Mouse (Mus musculus): ENCODE measurements around the gene Gm3336. TPM values are rescaled to one million over a fixed set of nuclear protein-coding genes. Genes with fewer than 3 reads are reported as not detected.
A peak's percentile ranks its signal among the peaks of the same experiment; 100 is the strongest.

Gene Gm3336
- total RNA-seq, 2 experiments from 2014 or later = not detected

- peak; percentile 16 for DNase-seq
Observed at GRCm38 (mm10) chr8:70716521-70717400, 1.6 kb upstream of the Gm3336 start.

- peak; percentile 6 for DNase-seq
Observed at GRCm38 (mm10) chr8:70719796-70720270, 1.5 kb downstream of the Gm3336 start.

- peak; percentile 81 for DNase-seq
Observed at GRCm38 (mm10) chr8:70720739-70721138, 2.4 kb downstream of the Gm3336 start.

GRCm38 (mm10) chr8:70721601-70722000 is 3.3 kb downstream of the Gm3336 start:
- peak; percentile 3 for DNase-seq

- DNase-seq = peak; percentile 2
Observed at GRCm38 (mm10) chr8:70723486-70724210, 5.3 kb downstream of the Gm3336 start, which contains the start of gene Pde4c. Pde4c (plus strand) TSS chr8:70723720.

- peak; percentile 3 for DNase-seq
Observed at GRCm38 (mm10) chr8:70724216-70724615, 5.9 kb downstream of the Gm3336 start.

GRCm38 (mm10) chr8:70725792-70726447 is 7.6 kb downstream of the Gm3336 start:
- DNase-seq = peak; percentile 34

DNA sequence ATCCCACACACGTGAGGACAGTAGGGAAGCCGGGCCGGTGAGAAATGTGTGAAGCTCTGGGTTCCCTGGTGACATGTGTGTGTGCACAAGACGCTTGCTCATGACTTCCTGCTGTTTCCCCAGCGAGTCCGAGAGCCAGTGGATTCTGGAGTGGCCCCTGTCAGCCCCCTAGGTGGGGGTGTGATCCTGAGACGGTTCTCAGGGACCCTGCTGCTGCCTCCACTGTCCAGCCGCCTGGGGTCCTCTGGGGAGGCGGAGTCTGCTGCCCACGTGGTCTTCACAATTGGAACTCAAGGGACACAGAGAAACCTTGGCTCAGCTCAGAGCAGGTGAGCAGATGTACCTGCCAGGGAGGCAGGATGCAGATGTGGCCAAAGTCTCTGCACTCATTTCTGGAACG is 8.4 kb downstream of the Gm3336 start:
- DNase-seq = peak; percentile 3

DNA sequence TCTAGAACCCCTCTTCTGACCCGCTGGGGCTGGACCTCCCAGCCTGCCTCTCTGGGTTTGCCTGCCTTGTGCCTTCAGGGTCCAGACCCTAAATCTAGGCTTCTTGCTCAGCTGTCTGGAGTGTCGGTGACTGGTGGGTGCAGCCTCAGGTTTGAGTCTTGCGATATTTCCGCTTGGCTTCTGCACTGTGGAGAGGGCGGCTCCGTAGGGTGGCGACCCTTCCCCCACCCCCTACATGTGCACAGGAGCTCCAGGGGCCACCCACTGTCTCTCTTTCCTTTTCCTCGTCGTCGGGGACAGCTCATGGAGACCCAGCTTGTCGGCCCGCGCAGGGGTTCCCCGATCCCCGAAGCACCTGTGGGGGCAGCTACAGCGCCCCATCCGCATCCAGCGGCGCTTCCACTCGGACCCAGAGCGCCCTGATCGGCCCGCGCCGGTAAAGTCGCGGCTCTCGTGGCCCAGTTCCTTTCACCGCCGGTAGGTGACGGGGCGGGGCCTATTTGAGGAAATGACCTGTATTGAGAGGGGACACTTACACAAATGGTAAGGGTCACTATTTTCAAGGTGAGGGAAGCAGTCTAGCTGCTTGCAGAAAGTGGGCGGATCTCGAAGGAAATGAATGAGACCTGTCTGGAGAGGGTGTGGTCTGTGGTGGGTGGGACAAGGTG is 11.6 kb downstream of the Gm3336 start:
- DNase-seq = peak; percentile 5

- DNase-seq = peak; percentile 3
Observed at GRCm38 (mm10) chr8:70730956-70731355, 12.6 kb downstream of the Gm3336 start.

- no peak for DNase-seq
Observed at GRCm38 (mm10) chr8:70737705-70738104, 19.4 kb downstream of the Gm3336 start.

DNA sequence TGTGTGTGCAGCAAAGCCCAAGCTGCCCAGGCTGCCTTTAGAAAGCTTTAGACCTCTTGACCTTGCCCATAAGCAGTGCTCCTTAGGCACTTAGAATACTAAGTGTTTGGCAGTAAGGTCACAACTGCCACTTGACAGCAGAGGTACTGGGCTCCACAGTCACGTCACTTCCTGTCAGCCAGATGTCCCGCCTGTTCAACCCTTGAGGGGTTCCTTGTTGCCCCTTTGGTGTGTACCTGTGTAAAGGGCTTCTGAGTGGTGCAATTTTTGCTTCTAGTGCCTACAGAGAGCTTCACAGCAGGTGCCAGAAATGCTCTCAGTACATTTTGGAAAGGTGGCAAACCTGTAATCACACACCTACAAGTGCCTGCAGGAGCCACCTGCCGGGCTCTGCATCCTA is 19.9 kb downstream of the Gm3336 start:
- no peak for DNase-seq

- no peak for DNase-seq
Observed at GRCm38 (mm10) chr8:70741661-70742060, 23.3 kb downstream of the Gm3336 start.

DNA sequence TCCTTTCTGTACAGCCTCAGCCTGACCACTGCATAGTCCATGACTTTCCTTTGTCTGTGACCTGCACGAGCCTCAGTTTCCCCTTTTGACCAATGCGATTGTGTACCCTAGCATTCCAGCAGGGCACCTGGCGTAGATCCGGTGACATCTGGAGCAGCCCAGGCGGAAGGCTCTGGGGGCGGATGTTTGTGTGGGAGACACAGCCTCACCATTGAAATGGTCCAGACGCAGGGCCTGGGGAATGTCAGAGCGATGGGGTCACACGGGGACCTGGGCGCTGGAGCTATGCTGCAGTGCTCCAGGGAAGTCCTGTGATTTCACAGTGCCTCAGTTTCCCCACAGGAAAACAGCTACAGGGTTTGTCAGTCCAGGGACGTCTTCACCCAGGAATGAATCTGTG is 23.8 kb downstream of the Gm3336 start:
- no peak for DNase-seq

GRCm38 (mm10) chr8:70742981-70743655 is 24.8 kb downstream of the Gm3336 start:
- no peak for DNase-seq

- DNase-seq = peak; percentile 59
Observed at GRCm38 (mm10) chr8:70743656-70744590, 25.6 kb downstream of the Gm3336 start.

DNA sequence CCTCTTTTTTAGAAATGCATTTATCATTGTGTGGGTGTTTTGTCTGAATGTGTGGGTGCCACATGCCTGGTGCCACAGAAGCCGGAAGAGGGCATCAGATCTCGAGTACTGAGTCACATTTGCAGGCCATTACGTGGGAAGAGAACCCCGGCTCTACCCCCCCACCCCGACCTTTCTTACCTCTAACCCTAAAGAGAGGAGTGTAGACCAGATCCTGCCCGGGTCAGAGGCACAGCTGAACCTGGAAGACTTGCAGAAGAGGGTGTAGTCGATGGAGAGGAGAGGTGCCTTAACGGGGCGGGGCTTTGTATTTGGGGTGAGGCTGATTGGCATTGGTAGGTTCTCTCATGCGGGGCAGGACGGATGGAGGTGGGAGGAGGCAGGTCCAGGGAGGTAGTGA is 26.5 kb downstream of the Gm3336 start:
- peak; percentile 4 for DNase-seq

GRCm38 (mm10) chr8:70745691-70746220 is 27.4 kb downstream of the Gm3336 start:
- peak; percentile 6 for DNase-seq

- DNase-seq = peak; percentile 20
Observed at GRCm38 (mm10) chr8:70746676-70747075, 28.3 kb downstream of the Gm3336 start.
